8 mouse cellular contexts compared by ENCODE assay signal in the genomic region with DNA sequence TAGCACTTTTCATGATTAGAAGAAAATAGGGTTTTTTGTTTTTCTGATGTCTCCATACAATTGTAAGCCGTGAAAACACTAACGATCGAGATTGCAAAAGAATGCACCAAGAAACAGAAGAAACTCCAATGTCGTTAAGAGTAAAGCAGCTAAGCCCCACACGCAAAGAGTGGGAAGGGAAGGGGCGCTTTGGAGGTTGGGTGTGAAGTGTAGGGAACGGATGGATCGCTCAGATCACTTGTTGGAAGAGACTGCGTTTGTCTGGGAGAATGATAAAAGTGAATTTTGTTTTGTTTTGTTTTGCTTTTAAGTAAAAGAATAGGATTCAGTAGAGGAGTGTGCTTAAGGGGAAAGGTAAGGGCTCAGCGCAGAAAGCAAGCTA. TPM values are rescaled to one million over a fixed set of nuclear protein-coding genes. Genes with fewer than 3 reads are reported as not detected.
DNase-seq lines count a peak whose midpoint lies in the region; ATAC-seq and TF ChIP-seq lines count a peak whose summit lies in the region.

No protein-coding gene starts in this region.

- 0 out of 2 replicates have a peak, but pooled peaks cover 3% of the 10 kb centered on the region for H3K9me3 ChIP-seq in kidney, embryonic 15.5 days (replicated peaks)
- H3K9me3 ChIP-seq in embryonic facial prominence, embryonic 12.5 days = peaks cover 4% of the 10 kb centered on the region; the same call in 1 of the 2 replicates
- H3K9me3 ChIP-seq in hindbrain, postnatal 0 days (ENCODE audit: low read length) = no peaks in the 10 kb centered on the region
- H3K9me3 ChIP-seq in midbrain, postnatal 0 days (ENCODE audit: low read length) = no peaks in the 10 kb centered on the region

- no peaks in the 10 kb centered on the region for H3K36me3 ChIP-seq in kidney, embryonic 15.5 days
- no peaks in the 10 kb centered on the region for H3K36me3 ChIP-seq in embryonic facial prominence, embryonic 12.5 days
- H3K36me3 ChIP-seq in hindbrain, postnatal 0 days (ENCODE audit: insufficient read depth, low read length) = no peaks in the 10 kb centered on the region
- no peaks in the 10 kb centered on the region for H3K36me3 ChIP-seq in midbrain, postnatal 0 days (ENCODE audit: insufficient read depth, low read length)

- H3K4me2 ChIP-seq in kidney, embryonic 15.5 days = peak overlapping the region; percentile 99
- H3K4me2 ChIP-seq in embryonic facial prominence, embryonic 12.5 days (replicated peaks) = peak overlapping the region; percentile 94
- H3K4me2 ChIP-seq in hindbrain, postnatal 0 days (ENCODE audit: low read depth, low read length) = peak overlapping the region; percentile 100
- peak overlapping the region; percentile 100 for H3K4me2 ChIP-seq in midbrain, postnatal 0 days (ENCODE audit: low read depth, low read length, poor library complexity, severe bottlenecking)

- peaks cover 14% of the 10 kb centered on the region; the same call in 1 of the 2 replicates for H3K27me3 ChIP-seq in kidney, embryonic 15.5 days
- no peaks in the 10 kb centered on the region for H3K27me3 ChIP-seq in embryonic facial prominence, embryonic 12.5 days
- 0 out of 2 replicates have a peak, but pooled peaks cover 5% of the 10 kb centered on the region for H3K27me3 ChIP-seq in hindbrain, postnatal 0 days (ENCODE audit: insufficient read depth, low read length)
- peaks cover 15% of the 10 kb centered on the region for H3K27me3 ChIP-seq in midbrain, postnatal 0 days (ENCODE audit: insufficient read depth, low read length)

- peaks cover 32% of the 10 kb centered on the region for H3K4me1 ChIP-seq in kidney, embryonic 15.5 days
- no peaks in the 10 kb centered on the region for H3K4me1 ChIP-seq in embryonic facial prominence, embryonic 12.5 days
- H3K4me1 ChIP-seq in hindbrain, postnatal 0 days (ENCODE audit: insufficient read depth, low read length) = no peaks in the 10 kb centered on the region
- H3K4me1 ChIP-seq in midbrain, postnatal 0 days (ENCODE audit: insufficient read depth, low read length) = no peaks in the 10 kb centered on the region

- TF ChIP-seq CTCF in hindbrain, postnatal 0 days (IDR thresholded peaks at IDR 0.05; ENCODE audit: low read depth) = no peak
- TF ChIP-seq CTCF in midbrain, postnatal 0 days (IDR thresholded peaks at IDR 0.05) = no peak

- no peak overlapping the region for H3K27ac ChIP-seq in kidney, embryonic 15.5 days
- H3K27ac ChIP-seq in embryonic facial prominence, embryonic 12.5 days = peak overlapping the region; percentile 89
- no peak overlapping the region for H3K27ac ChIP-seq in hindbrain, postnatal 0 days
- no peak overlapping the region for H3K27ac ChIP-seq in midbrain, postnatal 0 days (ENCODE audit: low read depth, low read length)

- H3K4me3 ChIP-seq in kidney, embryonic 15.5 days (replicated peaks) = peak overlapping the region; percentile 65
- H3K4me3 ChIP-seq in embryonic facial prominence, embryonic 12.5 days = peak overlapping the region; percentile 65
- H3K4me3 ChIP-seq in hindbrain, postnatal 0 days (ENCODE audit: low read length) = peak overlapping the region; percentile 62
- peak overlapping the region; percentile 56 for H3K4me3 ChIP-seq in midbrain, postnatal 0 days (ENCODE audit: low read depth, low read length)

- H3K9ac ChIP-seq in kidney, embryonic 15.5 days = peak overlapping the region; percentile 58; the same call in 1 of the 2 replicates
- peak overlapping the region; percentile 74 for H3K9ac ChIP-seq in embryonic facial prominence, embryonic 12.5 days
- H3K9ac ChIP-seq in hindbrain, postnatal 0 days (replicated peaks; ENCODE audit: low read length) = peak overlapping the region; percentile 51; the same call in 1 of the 2 replicates
- H3K9ac ChIP-seq in midbrain, postnatal 0 days (replicated peaks; ENCODE audit: low read length, poor library complexity, severe bottlenecking) = no peak overlapping the region

- ATAC-seq in kidney, embryonic 15.5 days (replicated peaks; ENCODE audit: low FRiP score) = no peak
- no peak for ATAC-seq in embryonic facial prominence, embryonic 12.5 days (ENCODE audit: insufficient number of reproducible peaks, insufficient read depth, low FRiP score, low TSS enrichment)
- ATAC-seq in hindbrain, postnatal 0 days = no peak
- no peak for ATAC-seq in midbrain, postnatal 0 days (ENCODE audit: low FRiP score)

- 8% methylated on average over 10 of the region's 10 CpGs for WGBS in kidney, embryonic 15.5 days
- 4% methylated on average over 10 of the region's 10 CpGs for WGBS in embryonic facial prominence, embryonic 12.5 days
- WGBS in hindbrain, postnatal 0 days = 17% methylated on average over 10 of the region's 10 CpGs
- 11% methylated on average over 10 of the region's 10 CpGs for WGBS in midbrain, postnatal 0 days

- DNase-seq in kidney, adult 8-10 months = no peak
- no peak for DNase-seq in hindbrain, postnatal 0 days (ENCODE audit: low spot score)
- no peak for DNase-seq in midbrain, postnatal 0 days (ENCODE audit: low spot score)
- no peak for DNase-seq in layer of hippocampus, adult 8-10 months (ENCODE audit: low spot score in 2 of 2)
- no peak for DNase-seq in thymus, postnatal 14 days
- no peak for DNase-seq in left cerebral cortex, adult 11 months (ENCODE audit: low spot score)

RNA-seq across cellular contexts. Expression of a gene that starts 1.5 kb away (rescaled TPM):
- 24.6 and 26.1 TPM in 2 replicates for polyA plus RNA-seq in kidney, embryonic 15.5 days (2015; fragmentation: Nextera tagmentation; extraction: Ambion mirVana)
- 51.3 and 81.0 TPM in 2 replicates for polyA plus RNA-seq in embryonic facial prominence, embryonic 12.5 days (2016; fragmentation: Nextera tagmentation; extraction: Ambion mirVana)
- 9.5 and 10.6 TPM in 2 replicates for total RNA-seq in hindbrain, postnatal 0 days (2014; rRNA removed)
- polyA plus RNA-seq in hindbrain, postnatal 0 days (2015; fragmentation: Nextera tagmentation; extraction: Ambion mirVana) = 9.3 and 9.9 TPM in 2 replicates
- total RNA-seq in midbrain, postnatal 0 days (2014; rRNA removed) = 2.5 and 2.6 TPM in 2 replicates
- 1.3 and 2.4 TPM in 2 replicates for polyA plus RNA-seq in midbrain, postnatal 0 days (2015; fragmentation: Nextera tagmentation; extraction: Ambion mirVana)
- 10 to 100 TPM; 24.6 to 29.1 (median 28.7) TPM for total RNA-seq in layer of hippocampus, adult 8-10 months (2022)
